Mouse (Mus musculus) embryo, embryonic 10.5 days (tissue): ENCODE results near the gene Rnf213.

Experiments
- DNase-seq: peaks from one replicate; pipeline ENCODE4 v3.0.0-alpha.2; 2015; ENCODE audit warnings: low spot score

The Rnf213 gene

DNA sequence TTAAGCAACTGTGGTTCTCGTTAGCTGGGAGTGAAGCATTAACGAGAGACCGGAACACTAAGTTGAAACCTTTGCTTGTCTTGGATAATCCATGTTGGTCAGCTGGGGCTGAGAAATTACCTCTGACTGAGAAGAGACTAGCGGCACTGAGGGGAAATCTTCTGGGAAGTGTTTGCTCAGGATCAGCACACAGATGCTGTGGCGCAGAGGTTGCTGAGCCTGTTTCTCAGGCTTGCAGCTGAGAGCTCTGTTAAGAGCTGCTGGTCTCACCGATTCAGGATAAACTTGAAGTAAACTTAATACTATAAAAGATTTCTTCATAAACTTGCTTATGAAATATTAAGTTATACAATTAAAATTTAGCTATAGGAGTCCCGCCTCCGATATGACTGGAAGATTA, 45.9 kb downstream of the Rnf213 start:
- DNase-seq: no peak

DNA sequence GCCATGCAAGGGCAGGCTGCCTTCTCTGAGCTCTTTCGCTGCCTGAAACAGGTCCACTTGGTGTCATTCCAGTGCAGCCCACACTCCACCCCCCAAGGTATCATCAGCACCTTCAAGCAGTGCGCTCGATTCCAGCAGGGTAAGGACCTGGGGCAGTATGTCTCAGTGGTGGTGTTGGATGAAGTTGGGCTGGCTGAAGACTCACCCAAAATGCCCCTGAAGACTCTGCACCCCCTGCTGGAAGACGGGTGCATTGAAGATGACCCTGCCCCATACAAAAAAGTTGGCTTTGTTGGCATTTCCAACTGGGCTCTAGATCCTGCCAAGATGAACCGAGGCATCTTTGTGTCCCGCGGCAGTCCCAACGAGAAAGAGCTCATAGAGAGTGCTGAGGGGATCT, 49.3 kb downstream of the Rnf213 start:
- no peak for DNase-seq

GRCm38 (mm10) chr11:119443442-119443841, 50.5 kb downstream of the Rnf213 start:
- DNase-seq: no peak

DNA sequence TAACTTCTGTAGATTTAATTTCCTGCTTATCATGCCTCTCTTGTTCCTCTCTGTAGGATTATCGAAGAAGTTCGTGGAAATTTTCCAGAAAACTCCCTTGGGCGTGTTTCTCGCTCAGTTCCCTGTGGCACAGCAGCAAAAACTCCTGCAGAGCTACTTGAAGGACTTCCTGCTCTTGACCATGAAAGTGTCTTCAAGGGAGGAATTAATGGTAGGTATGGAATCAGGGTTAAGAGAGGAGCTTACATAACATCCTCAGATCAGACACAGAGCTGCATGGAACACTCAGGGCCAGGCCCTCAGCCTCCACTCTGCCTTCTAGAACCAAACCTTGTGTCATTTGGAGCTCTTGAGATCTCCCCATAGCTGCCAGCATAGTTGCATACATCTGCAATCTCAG, 63.2 kb downstream of the Rnf213 start:
- DNase-seq: no peak

GRCm38 (mm10) chr11:119477876-119478275, 85.0 kb downstream of the Rnf213 start:
- no peak for DNase-seq

GRCm38 (mm10) chr11:119490861-119491689, 98.2 kb downstream of the Rnf213 start, which contains the start of gene Endov:
Gene Endov, plus strand, starts transcription at chr11:119491347.
- peak; percentile 99 for DNase-seq

- no peak for DNase-seq
Measured at GRCm38 (mm10) chr11:119491690-119492087, 98.8 kb downstream of the Rnf213 start.

- no peak for DNase-seq
Measured at GRCm38 (mm10) chr11:119492830-119493229, 99.9 kb downstream of the Rnf213 start.

- DNase-seq: no peak
Measured at GRCm38 (mm10) chr11:119493516-119493915, 100.6 kb downstream of the Rnf213 start.

DNA sequence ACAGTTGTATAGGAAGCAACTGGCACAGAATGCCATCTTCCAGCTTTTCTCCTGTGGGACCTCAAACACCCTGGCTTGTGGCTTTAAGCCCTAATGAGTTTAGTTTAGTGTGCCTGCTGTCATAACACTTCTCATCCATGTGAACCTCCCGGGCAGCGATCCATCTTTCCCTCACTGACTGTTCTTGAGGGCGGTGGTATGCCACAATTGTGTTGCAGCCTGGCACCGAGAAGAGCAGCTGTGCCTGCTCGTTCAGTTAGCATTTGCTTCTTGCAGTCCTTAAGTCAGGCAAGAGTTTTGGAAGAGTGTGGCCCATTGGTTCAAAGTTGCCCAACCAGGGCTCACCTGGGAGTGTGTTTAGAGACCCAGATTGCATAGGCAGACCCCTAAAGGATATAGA, 103.2 kb downstream of the Rnf213 start:
- no peak for DNase-seq

- DNase-seq: no peak
Measured at GRCm38 (mm10) chr11:119497451-119497850, 104.6 kb downstream of the Rnf213 start.

DNA sequence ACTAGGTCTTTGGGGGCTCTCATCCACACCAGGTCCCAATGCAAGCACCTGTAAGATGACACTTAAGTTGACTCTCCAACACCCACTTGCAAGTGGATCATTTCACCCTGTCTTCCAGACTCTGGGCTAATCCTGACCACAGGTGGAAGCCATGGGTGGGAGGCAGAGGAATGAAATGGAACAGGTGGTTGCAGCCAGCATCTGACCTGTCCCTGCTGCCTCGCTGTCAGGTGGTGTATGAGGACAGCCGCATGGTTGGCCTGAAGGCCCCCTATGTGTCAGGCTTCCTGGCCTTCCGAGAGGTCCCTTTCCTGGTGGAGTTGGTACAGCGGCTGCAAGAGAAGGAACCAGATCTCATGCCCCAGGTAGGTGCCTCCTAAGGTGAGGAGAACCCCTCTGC, 106.4 kb downstream of the Rnf213 start:
- no peak for DNase-seq

DNA sequence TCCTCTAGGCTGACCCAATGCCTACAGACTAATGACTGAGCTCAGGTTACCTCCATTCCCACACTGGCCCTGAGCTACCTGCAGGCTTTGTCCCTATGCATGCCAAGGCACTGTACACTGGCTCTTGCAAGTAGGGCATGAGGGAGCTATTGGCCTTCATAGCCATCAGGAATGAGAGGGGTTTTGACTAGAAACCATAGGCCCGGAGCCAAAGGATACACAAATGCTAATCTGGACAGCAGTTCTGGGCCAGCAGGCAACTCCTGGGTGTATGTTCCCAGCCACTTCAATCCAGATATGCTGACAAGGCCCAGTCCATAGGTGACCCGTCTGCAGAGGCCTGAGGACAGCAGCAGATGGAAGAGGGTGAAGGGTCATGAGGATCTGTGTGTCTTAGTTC, 107.1 kb downstream of the Rnf213 start:
- DNase-seq: no peak

DNA sequence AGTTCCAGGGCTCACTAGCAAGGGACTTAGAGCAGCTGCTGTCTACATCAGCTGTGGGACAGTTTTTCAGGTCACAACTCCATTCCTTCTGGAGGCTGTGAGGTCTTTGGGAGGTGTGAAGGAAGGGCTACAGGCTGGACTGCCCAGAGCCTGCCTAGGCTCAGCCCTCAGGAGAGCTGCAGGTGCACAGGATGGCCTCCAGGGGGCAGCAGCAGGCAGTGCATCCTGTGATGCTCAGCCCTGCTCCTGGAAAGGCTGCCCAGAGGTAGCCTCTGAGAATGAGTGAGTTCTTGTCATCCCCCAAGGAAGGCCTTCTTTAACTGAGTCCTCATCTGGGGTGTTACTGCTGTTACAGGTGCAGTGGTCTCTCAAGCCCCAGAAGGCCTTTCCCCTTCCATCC, 110.8 kb downstream of the Rnf213 start:
- peak; percentile 82 for DNase-seq

DNA sequence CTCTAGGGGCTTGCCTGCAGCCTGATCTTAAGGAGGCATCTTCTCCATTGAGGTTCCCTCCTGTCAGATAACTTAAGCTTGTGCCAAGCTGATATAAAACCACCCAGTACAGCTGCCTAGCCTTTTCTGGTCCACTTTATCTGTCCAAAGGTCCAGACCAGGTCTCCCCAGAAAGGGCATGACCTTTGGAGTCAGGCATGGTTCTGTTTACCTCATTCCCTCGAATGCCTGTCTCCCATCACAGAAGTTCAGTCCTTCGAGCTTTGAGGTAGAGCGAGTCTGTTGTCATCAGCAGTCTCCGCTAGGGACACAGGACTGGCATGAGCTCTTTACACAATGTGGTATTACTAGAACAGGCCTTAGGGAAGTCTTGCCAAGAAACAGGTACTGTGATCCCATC, 113.5 kb downstream of the Rnf213 start:
- no peak for DNase-seq

GRCm38 (mm10) chr11:119507772-119508171, 114.9 kb downstream of the Rnf213 start:
- DNase-seq: no peak

DNA sequence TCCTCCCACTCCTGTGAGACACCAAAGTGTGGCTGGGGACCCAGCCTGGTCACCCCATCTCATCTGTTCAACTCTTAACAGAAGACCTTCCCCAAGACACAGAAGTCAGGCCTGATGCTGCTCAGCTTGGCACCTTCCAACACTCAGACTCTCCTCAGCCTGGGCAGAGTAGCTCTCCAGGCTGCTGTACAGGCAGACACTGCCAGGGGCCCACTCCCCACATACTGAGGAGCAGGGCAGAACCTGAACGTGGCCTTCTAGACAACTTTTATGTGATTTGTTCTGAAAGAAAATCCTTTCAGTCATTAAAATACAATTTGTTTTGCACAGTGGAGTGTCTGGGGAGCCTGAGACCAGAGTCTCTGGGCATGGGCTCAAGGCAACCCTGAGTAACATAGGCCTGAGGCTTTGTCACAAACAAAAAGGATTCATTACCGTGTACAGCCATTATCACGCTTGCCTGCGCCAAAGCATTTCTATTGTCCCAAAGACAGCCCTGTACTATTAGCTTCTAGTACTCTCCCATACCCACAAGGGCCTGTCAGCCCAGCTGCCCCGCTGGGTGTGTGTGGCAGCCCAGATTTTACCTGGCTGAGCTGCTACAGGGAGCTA, 116.4 kb downstream of the Rnf213 start:
- DNase-seq: peak; percentile 26

GRCm38 (mm10) chr11:119513038-119513659, 120.2 kb downstream of the Rnf213 start:
- DNase-seq: no peak

DNA sequence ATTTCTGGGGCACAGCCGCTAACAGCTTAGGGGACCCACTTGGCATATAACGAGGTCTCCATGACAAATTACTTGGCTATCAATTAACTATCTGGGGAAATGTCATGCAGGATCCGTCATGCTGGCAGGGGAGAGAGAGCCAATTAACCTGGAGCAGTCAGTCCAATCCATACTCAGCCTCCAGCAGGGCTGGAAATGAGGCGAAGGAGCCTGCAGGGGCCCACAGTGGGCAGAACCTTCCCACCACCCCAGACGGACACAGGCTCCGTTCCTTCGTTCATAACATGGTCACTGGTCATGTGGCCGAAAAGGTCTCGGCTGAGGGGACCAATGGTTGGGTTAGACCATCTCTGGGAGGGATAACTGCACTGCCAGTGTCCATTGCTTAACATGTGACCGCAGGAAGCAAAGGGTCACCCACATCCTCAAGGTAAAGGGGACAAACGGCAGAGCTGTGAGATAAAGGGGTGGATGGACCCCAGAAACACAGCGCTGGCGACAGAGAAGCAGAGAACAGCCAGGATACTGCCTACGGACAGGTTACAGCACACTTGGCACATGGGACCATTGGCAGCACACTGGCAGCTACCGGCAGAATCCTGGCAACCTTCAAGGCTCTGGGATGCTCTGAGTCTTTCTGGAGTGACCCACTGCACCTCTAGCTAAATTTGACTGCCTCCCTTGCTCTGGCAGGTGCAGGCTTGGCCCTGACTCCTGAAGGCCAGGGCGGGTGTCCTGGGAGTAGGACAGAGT, 121.4 kb downstream of the Rnf213 start:
- no peak for DNase-seq

- peak; percentile 83 for DNase-seq
Measured at GRCm38 (mm10) chr11:119514967-119515636, 122.2 kb downstream of the Rnf213 start.

DNA sequence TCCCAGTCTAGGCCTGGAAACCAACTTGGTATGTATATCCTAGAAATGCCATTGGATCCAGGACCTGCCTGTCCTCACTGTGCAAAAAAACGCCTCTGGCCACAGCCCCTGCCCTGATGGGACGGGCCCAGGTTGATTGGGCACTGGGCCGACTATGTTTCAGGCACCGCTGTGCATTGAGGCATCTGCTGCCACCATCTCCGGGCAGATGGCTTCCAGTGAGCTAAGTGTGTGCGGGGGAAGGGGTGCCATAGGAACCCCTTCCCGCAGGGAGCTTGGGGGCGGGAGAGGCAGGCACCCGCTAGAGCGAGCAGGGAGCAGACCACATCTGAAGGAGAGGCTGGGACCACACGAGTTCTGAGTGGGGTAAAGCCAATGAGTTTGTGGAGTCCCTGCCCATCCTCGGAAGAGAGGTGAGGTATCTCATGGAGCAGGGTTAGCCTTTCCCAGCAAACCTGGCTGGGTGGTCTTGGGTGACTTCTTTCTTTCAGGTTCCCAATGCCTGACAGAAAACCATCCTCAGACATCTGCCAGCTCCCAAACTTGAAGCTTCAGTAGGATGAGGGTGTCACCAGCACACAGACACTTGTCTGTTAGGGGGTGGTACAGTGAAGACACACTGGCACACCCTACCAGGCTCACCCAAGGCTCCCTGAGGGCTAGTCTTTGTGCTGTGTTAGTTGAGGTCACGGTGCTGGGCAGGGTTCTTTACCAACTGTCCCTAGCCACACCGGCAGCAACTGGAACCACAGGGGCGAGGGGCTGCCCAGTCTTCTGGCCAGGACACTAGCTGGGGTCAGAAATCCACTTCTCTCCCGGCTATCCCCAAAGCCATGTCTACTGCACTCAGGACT, 123.2 kb downstream of the Rnf213 start:
- no peak for DNase-seq
